24 mouse cellular contexts compared by ENCODE assay signal in genomic region chr5:36578982-36579381, GRCm38 (mm10).
"Had no signal": no experiment of that assay in that cellular context is flagged by ENCODE, and none has a peak within 500 bp of the region (broad histone marks: within the 10 kb centered on the region; RNA-seq: fewer than 3 reads in every experiment).

No protein-coding gene starts in this region.

- H3K27ac ChIP-seq: heart, adult 2 months; heart, embryonic 13.5 days; heart, embryonic 15.5 days; hindbrain, embryonic 13.5 days; hindbrain, embryonic 15.5 days; hindbrain, postnatal 0 days; kidney, postnatal 0 days; limb, embryonic 13.5 days; limb, embryonic 15.5 days; liver, embryonic 12.5 days; liver, embryonic 14.5 days had no signal

- H3K9me3 ChIP-seq: heart, embryonic 13.5 days; heart, embryonic 15.5 days; hindbrain, embryonic 13.5 days; hindbrain, embryonic 15.5 days; limb, embryonic 13.5 days; limb, embryonic 15.5 days; liver, embryonic 12.5 days had no signal

- H3K9ac ChIP-seq: heart, embryonic 13.5 days; heart, embryonic 15.5 days; hindbrain, embryonic 13.5 days; hindbrain, embryonic 15.5 days; limb, embryonic 13.5 days; limb, embryonic 15.5 days; liver, embryonic 12.5 days; liver, embryonic 14.5 days had no signal

- H3K36me3 ChIP-seq: heart, embryonic 13.5 days; heart, embryonic 15.5 days; hindbrain, embryonic 13.5 days; hindbrain, embryonic 15.5 days; limb, embryonic 13.5 days; limb, embryonic 15.5 days; liver, embryonic 12.5 days had no signal

- ATAC-seq: hindbrain, postnatal 0 days; liver, embryonic 12.5 days had no signal

- H3K27me3 ChIP-seq: heart, embryonic 13.5 days; heart, embryonic 15.5 days; hindbrain, embryonic 15.5 days; limb, embryonic 13.5 days; limb, embryonic 15.5 days; liver, embryonic 12.5 days had no signal

- H3K4me3 ChIP-seq: heart, adult 2 months; heart, embryonic 13.5 days; heart, embryonic 15.5 days; hindbrain, embryonic 13.5 days; hindbrain, embryonic 15.5 days; limb, embryonic 13.5 days; limb, embryonic 15.5 days; liver, embryonic 12.5 days had no signal

- H3K4me2 ChIP-seq: heart, embryonic 11.5 days; heart, embryonic 13.5 days; heart, embryonic 15.5 days; hindbrain, embryonic 13.5 days; hindbrain, embryonic 15.5 days; limb, embryonic 13.5 days; limb, embryonic 15.5 days; liver, embryonic 12.5 days had no signal

- DNase-seq: gastrocnemius, postnatal 10 days; gastrocnemius, postnatal 25 days; heart, adult 11 months; heart, adult 2 months; heart, postnatal 14 days; heart, postnatal 36 days; kidney, adult 11 months; kidney, adult 2 months; kidney, postnatal 14 days; kidney, postnatal 36 days; layer of hippocampus, adult 9-11 months; layer of hippocampus, postnatal 36 days; left cerebral cortex, postnatal 4 days had no signal
